Mouse (Mus musculus) bone marrow macrophage, adult 2 months (primary cell): Measurements from ENCODE around the gene Ppp1r14c.

Source experiments
- CTCF ChIP-seq: IDR thresholded peaks from 2 replicates; pipeline ENCODE4 v1.5.1; 2012; ENCODE audit warnings: low read depth, mild to moderate bottlenecking, low read length, moderate library complexity
- POLR2A ChIP-seq: IDR thresholded peaks from 2 replicates; pipeline ENCODE4 v1.6.1; 2012; ENCODE audit warnings: mild to moderate bottlenecking, low read depth, low read length, borderline replicate concordance

DNA sequence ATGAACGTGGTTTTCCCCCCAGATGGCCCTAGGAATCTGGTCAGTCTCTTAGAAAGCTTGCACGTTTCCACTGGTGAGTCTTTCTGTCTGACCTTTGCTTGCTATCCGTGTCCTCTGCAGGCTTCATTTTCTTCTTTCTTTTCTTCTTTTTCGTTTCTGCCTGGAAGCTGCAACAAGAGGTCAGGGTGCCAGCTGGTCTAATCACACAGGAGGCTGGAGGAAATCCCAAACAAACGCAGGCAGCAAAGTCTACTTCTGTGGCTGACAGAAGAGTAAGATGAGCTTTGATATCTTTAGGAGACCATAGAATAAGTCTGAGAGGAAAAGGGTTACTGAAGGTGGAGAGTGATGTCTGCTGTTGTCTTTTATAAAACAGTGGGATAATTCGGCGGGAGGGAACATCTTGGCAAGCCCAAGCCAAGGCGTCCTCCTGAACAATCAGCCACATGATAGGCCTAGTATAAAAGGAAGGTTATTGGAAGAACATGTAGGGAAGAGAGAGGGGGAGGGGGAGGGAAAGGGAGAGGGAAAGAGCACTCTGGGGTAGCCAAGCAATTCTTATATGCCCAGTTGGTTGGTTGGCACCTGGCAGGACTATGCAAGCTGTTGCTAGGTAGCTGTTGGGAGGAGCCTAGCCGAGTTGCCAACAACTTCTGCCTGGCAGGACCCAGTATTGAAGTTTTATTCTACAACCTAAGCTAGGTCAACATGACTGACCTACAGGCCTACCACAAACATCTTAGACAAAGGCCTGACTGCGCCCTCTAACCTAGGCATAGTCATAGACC is 30.3 kb downstream of the Ppp1r14c start:
- no peak for TF ChIP-seq CTCF
- TF ChIP-seq POLR2A, result no peak
